In the genomic region with DNA sequence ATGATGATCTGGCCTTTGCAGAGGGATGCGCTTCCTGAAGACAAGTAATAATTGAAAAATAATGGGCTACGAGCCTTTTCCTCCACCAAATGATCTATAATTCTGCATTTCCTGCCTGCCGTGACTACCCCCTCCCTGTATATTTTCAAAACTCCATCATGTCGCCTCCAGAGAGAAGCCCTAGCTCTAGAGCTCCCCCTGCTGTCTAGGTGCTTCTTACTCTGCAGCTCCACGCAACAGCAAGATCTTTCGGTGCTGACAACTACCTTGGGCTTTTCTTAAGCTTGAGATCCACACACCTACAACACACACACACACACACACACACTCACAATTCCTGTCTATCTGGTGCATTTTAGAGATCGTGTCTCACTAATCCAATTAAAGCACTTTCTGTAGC, we compare ENCODE assay signal across 8 mouse cellular contexts. TPM values are rescaled to one million over a fixed set of nuclear protein-coding genes. Genes with fewer than 3 reads are reported as not detected.
DNase-seq lines count a peak whose midpoint lies in the region; ATAC-seq lines count a peak whose summit lies in the region.

No protein-coding gene starts in this region.

- DNase-seq in heart, adult 8-10 months (ENCODE audit: low spot score): peak; percentile 66
- DNase-seq in heart, adult 11 months: no peak
- DNase-seq in CD4-positive, CD25-positive, alpha-beta regulatory T cell, adult 2 months (ENCODE audit: low read depth, low spot score): peak; percentile 87
- peak; percentile 27 to 37 for DNase-seq in adrenal gland, postnatal 4 days (ENCODE audit: low spot score in 2 of 2)
- peak; percentile 67 for DNase-seq in gastrocnemius, adult 18-20 months (ENCODE audit: low spot score)
- peak; percentile 70 to 79 for DNase-seq in layer of hippocampus, postnatal 10 days (ENCODE audit: low spot score in 2 of 2)
- DNase-seq in testis, postnatal 10 days (ENCODE audit: low spot score): peak; percentile 66

- ATAC-seq in megakaryocyte progenitor cell, adult 5-6 weeks (replicated peaks; ENCODE audit: poor library complexity): peak; percentile 71

RNA-seq across cellular contexts. Expression of gene Enkur, which starts 17.6 kb away (rescaled TPM):
- total RNA-seq in heart, adult 8-10 months (2022): 1 to 10 TPM; 1.0 to 1.1 (median 1.1) TPM
- total RNA-seq in adrenal gland, postnatal 4 days (2021): 1 to 10 TPM; 1.2 to 2.3 TPM
- under 1 TPM; 0.28 to 0.50 TPM for total RNA-seq in gastrocnemius, adult 18-20 months (2021)
- total RNA-seq in layer of hippocampus, postnatal 10 days (2021): 1 to 10 TPM; 4.9 to 6.9 TPM
- total RNA-seq in megakaryocyte progenitor cell, adult 5-6 weeks (2015): 2.3 and 2.8 TPM in 2 replicates
- 3.1 and 4.0 TPM in 2 replicates for total RNA-seq in megakaryocyte progenitor cell, adult 5-6 weeks (2017)

RNA-seq across cellular contexts. Expression of gene Thnsl1, which starts 17.9 kb away (rescaled TPM):
- total RNA-seq in heart, adult 8-10 months (2022): 10 to 100 TPM in 1 of 4 experiments, 1 to 10 TPM in 3; 7.4 to 10.5 (median 9.1) TPM
- total RNA-seq in adrenal gland, postnatal 4 days (2021): 1 to 10 TPM; 6.5 to 7.3 TPM
- 1 to 10 TPM; 3.2 to 4.6 TPM for total RNA-seq in gastrocnemius, adult 18-20 months (2021)
- total RNA-seq in layer of hippocampus, postnatal 10 days (2021): 10 to 100 TPM; 18.8 TPM
- total RNA-seq in megakaryocyte progenitor cell, adult 5-6 weeks (2015): 5.0 and 5.8 TPM in 2 replicates
- 3.9 and 4.5 TPM in 2 replicates for total RNA-seq in megakaryocyte progenitor cell, adult 5-6 weeks (2017)
